Mouse (Mus musculus) left cerebral cortex, postnatal 36 days (tissue): Measurements from ENCODE around the gene Snapc1. TPM values are rescaled to one million over a fixed set of nuclear protein-coding genes. Genes with fewer than 3 reads are reported as not detected.
A peak's percentile ranks its signal among the peaks of the same experiment; 100 is the strongest.

Experiments used
- DNase-seq, 2 experiments: peaks; one replicate each; pipeline ENCODE4 v3.0.0; 2021 to 2022; ENCODE audit warnings: low spot score in 2 of 2, mixed read lengths in 1 of 2
- intact Hi-C: fragments of 180-260 bp; cut with DNase I; formaldehyde crosslinking; loops from one replicate; pipeline ENCODE4 v1.15.1; 2025
- total RNA-seq, 2 experiments: library from RNA; stranded (reverse); gene quantifications; 2 replicates each; pipeline ENCODE4 v1.2.3; 2021

The Snapc1 gene
- total RNA-seq, 2 experiments from 2014 or later: 41.1 to 50.4 TPM

DNA sequence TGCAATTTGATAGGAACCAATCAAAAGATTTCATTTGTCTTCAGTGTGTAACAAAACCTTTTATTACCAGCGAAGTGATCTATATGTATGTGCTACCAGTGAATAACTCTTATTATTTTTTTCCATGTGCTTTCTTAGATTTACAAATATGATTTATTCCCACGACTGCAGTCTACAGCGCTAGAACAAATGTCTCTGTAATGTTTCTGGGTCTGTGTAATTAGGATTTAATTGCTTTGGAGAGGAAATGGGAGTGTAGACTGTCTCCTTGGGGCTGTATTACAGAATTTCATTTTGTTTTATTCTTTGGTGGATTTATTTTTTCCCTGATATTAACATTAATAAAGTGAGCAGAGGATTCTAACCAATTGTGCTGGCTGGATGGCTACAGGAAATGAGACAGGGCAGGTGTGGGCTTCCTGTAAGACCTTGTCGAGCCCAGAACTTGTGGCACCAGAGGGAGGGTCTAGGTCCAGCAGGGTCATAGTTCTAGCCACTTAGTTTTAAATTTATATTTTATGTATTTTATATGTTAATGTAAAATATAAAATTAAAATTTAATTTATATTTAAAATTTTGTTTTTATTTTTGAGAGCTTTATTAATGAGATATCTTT lies 24.2 kb downstream of the Snapc1 start:
- intact Hi-C loops: no loop called here
- no peak for DNase-seq

DNA sequence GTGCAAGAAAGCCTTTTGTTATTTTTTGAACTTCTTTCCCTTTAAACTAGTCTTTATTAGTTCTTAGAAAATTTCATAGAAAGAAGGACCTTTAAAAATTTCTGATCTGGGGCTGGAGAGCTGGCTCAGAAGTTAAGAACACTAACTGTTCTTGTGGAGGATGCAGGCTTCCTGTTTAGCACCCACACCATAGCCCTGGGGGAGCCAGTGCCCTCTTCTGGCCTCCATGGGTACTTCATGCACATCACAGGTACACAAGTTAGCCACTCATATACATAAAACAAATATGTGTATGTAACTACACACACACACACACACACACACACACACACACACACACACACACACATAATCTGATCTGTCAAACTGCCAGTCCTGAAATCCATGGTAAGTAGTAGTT lies 25.3 kb downstream of the Snapc1 start:
- intact Hi-C loops: no loop called here
- DNase-seq: no peak

DNA sequence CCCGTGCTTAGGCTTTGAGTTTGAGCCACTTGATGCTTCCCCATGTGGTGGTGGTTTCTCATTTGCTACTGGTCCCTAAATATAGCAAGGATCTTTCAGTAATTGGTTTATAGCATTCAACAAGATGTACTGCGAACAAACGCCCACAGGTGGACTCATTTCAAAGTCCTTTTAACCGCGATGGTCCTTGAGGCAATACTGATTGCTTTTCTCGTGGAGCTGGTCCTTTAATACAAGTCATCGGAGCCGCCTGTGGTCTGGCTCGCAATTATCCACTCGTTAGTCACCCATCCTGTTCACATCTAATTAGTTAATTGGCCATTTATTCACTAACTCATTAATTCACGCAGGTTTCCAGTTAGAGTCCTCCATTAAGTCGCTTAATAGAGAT lies 32.6 kb downstream of the Snapc1 start:
- intact Hi-C loops: no loop called here
- DNase-seq: peak; percentile 34 to 39

DNA sequence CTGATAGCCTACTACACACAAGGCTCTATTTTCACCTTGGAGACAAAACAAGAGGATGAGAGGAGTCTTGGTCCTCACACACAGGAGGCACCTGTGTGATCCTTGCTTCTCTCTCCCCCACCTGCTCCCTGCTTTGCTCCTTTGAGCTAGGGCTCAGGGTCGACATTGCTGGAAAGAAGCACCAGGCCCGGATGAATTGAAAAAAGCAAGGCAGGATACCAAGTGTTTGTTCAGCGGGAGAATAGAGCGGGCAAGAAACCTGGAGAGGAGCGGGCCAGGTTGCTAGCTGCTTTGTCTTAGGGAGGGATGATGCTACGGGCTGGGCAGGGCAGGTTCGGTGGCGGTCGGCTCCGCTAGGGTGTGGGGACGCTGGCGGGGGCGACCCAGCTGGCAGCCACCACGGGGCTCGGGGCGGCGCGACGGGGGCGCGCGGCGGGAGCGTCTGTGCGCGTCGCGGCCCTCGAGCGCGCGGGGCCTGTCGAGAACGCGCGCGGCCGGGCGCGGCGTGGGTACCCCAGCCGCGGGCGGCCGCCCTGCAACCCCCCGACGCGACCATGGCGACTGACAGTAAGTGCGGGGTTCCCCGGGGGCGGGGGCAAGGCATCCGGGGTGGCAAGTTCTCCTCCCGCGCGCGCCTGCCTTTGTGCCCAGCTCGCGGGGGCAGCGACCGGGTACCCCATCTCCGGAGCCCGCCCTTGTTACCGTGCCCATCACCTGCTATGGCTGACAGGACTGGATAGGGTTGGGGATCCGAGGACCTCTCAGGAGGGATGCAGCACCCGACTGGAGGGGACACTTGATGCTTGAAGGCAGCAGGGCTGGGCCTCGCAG lies 33.2 kb downstream of the Snapc1 start, which contains the start of gene Syt16:
Syt16 (plus strand) TSS at position 365 of the 831 bp plus-strand sequence.
- intact Hi-C loops: no loop called here
- DNase-seq: peak; percentile 68 to 80

DNA sequence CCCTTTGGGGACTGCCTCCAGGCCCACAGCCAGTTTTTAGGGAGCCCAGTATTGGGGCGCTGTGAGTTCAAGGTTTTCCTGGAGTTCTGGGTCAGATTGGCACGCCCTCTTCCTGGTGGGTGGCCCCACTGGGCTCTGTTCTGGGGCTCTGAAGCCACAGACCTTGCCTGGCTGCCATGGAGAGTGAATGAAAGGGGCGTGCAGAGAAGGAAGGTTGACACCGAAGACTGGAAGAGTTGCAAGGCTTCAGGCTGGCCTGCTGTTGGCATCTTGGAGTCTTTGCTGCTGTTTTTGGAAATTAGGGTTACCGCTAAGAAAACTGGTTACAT lies 33.8 kb downstream of the Snapc1 start:
- peak in 1 of 2 experiments; percentile 59 for DNase-seq
- intact Hi-C loops: no loop called here

DNA sequence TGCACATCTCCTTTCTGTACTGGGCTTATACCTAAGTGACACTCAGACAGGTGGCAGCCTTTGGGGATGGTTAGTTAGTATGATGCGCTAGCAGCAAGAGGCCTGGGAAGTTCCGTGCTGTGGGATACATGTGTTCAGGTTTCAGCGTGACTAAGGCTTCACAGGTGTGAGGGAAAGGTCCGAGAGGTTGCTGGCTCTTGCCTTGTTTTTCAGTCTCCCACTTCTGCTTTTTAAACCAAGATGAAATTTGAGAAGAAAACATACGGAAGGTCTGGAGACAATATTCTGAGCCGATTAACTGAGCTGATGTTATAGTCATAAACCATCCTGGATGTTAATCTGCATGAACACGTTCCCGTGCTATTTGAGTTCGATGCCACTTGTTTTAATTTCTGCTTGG lies 38.2 kb downstream of the Snapc1 start:
- DNase-seq: no peak
- intact Hi-C loops: no loop called here

DNA sequence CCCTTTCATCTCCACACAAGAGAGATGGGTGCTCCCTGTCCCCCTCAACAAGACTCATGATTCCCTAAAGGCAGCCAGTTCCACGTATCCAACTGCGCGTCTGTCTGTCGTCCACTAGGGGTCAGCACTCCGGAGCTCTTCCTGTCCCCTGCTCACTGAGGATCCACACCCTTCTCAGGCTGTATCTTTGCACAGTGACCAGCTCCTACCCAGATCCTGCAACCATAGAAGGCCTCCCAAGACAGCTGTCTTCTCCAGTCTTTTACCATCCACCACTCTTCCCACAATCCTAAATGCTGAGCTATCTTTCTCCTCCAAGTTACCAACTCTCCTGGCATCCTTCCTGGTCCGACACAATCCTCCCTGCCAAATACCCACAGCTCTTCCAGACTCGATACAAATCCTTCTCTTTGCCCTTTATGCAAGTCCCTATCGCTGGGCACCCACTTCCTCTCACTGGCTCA lies 45.2 kb downstream of the Snapc1 start:
- DNase-seq: peak; percentile 71 to 72
- intact Hi-C loops: no loop called here

DNA sequence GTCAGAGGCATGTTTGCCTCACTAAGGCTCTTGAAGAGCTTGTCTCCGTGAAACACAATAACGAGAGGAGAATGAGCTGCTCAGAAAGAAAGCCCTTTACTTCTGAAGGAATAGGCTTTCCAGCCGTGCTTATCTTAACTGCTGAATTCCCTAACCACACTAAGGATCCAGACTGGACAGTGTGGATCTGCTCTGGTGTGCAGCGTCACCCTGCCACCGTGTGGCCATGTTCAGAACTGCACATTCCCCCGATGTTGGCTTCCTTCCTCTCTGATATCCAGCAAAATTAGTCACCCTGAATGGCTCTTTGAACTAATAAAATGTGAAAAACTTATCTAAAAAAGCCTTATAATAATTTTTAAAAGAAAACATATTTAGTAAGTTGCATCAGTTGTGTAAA lies 49.5 kb downstream of the Snapc1 start:
- intact Hi-C loops: loop anchor here (1.0 to 10.0 kb wide), 3 partner anchors 279 to 449 kb away; no protein-coding TSS in a partner anchor
- DNase-seq: peak; percentile 77 to 83

DNA sequence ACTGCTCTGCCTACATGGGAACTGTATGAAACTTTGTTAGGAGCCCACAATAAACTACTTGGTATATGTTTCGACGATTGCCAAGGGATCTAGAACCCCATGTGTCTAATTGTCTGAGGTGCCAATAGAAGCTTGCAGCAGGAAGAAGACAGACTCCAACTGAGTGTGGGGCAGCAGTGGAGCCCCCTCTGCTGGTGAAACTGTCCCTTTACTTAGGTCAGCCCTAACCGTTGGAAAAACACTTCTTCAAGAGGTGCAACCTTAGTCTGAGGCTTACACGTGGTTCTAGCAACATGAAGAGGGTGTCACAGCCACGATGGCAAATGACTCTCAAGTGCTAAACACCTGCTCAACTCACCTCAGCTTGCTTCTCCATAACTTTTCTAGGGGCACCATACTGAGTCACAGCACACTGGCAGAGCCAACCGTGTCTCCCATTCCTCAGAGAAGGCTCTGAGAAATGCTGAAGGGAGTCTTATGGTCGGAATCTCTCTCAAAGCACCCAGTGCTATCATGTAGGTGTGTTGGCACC lies 50.5 kb downstream of the Snapc1 start:
- intact Hi-C loops: loop anchor here (5.0 to 10.0 kb wide), 2 partner anchors 277 to 450 kb away; no protein-coding TSS in a partner anchor
- DNase-seq: no peak

DNA sequence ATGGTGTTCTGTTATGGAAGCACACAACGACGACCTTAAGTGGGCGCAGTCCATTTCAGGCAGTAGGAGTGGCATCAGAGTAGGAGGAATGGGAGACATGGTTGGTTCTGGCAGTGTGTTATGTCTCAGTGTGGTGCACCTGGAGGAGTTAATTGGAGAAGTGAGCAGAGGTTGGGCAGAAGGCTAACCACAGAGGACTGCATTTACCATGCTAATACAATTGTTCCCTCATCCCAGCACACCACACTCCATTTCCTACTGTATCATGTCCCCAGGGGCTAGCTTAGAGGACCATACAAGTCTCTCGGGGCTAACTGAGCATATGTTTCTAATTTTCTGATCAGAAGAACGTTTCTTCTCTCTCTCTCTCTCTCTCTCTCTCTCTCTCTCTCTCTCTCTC lies 51.2 kb downstream of the Snapc1 start:
- no peak for DNase-seq
- intact Hi-C loops: loop anchor here (10.0 kb wide), 1 partner anchor 451 kb away; no protein-coding TSS in a partner anchor

DNA sequence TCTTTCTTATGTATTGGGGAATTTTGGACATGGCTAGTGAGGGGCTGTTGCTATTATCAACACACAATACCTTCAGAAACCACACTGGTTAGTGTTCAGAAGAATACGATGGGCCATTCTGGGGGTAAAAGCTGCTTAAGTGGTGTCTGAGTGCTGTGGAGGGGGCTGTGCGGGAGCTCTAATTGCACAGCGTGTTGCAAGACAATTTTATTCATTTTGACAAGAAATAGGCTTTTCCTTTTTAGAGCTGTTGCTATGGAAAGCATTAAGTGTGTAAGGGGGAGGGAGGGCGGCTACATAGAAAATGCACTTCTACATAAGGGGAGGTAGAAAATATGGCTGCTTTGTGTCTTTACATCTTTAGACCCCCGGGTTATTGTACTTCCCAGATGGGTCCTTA lies 59.0 kb downstream of the Snapc1 start:
- DNase-seq: no peak
- intact Hi-C loops: no loop called here

DNA sequence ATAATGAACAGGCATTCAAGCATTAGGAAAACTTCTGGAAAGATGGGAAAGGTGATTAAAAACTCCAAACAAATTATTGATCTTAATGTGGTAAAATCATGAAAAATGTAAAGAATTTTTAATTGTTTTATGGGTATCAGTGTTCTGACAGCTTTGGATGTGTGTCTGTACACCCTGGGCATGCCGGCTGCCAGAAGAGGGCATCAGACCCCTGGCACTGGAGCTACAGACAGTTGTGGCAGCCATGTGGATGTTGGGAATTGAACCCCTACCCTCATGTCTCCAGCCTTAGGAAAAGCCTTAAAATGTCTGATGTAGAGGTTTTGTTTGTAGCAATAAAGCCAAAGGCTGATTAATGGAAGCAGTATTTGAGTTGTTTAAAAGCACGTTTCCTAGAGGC lies 60.6 kb downstream of the Snapc1 start:
- no peak for DNase-seq
- intact Hi-C loops: no loop called here

Other genes starting within 250 kb of the Snapc1 start
- gene Hif1a, start 63.1 kb upstream of the Snapc1 start, total RNA-seq: 10 to 100 TPM; 54.6 TPM
- 10 to 100 TPM; 10.5 to 13.3 TPM for gene Gm49321, start 26.8 kb upstream of the Snapc1 start, total RNA-seq
- gene Syt16, start 33.2 kb downstream of the Snapc1 start, total RNA-seq: 100 to 1,000 TPM in 1 of 2 experiments, 10 to 100 TPM in 1; 82.4 to 104 TPM